In the genomic region with DNA sequence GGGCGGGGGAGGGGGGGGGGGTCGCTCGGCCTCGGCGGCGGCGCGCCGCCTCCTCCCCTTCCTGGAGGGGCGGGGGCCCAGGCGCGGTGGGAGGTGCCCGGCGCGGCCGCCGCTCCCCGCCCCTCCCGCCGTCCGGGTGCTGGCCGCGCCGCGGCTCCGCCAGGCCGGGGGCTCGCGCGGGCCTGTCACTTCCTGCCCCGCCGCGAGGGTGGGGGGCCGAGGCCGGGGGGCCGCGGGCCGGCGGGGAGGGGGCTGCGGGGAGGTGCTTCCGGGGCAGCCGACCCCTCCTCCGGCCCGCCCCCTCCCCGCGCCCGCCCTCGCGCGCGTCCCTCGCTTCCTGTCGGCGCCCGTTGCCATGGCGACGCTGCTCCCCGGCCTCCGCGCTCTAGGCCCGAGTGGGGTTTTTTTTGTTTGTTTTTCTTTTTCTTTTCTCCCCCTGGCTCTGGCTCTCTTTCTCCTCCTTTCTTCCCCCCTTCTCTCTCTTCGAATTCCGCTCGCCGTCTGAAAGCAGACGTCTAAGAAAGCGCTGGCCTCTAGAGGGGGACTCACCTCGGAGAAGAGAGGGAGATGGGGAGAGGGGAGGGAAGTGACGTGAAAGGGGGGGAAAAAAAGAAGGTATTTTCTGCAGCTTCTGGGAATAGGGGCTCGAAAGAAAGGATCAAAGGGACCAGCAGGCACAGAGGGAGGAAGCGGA, we compare ENCODE assay signal across 8 mouse cellular contexts. TPM values are rescaled to one million over a fixed set of nuclear protein-coding genes. Genes with fewer than 3 reads are reported as not detected.
A peak's percentile ranks its signal among the peaks of the same experiment; 100 is the strongest.
DNase-seq lines count a peak whose midpoint lies in the region; ATAC-seq and TF ChIP-seq lines count a peak whose summit lies in the region.

No protein-coding gene starts in this region.

- peak overlapping the region; percentile 62 for H3K4me2 ChIP-seq in forebrain, embryonic 15.5 days (replicated peaks)

- no peaks in the 10 kb centered on the region for H3K27me3 ChIP-seq in forebrain, embryonic 15.5 days

- H3K27ac ChIP-seq in ES-E14 (ENCODE audit: insufficient read depth, low read depth, low read length, poor library complexity, severe bottlenecking): peak overlapping the region; percentile 100
- peak overlapping the region; percentile 99 for H3K27ac ChIP-seq in forebrain, embryonic 15.5 days (replicated peaks)

- intact Hi-C loops in heart, postnatal 25 days (cut with DNase I): loop anchor here (1.0 to 10.0 kb wide), 2 partner anchors 30 to 475 kb away; partner anchors contain the start of gene Foxj2

- H3K4me1 ChIP-seq in ES-E14 (ENCODE audit: control insufficient read depth in 2 of 2, insufficient read depth in 2 of 2, low read length in 2 of 2, poor library complexity in 1 of 2): peaks cover 8 to 11% of the 10 kb centered on the region in 2 experiments; a peak in 3 of 4 replicates
- H3K4me1 ChIP-seq in forebrain, embryonic 15.5 days: peaks cover 25% of the 10 kb centered on the region
- peaks cover 3% of the 10 kb centered on the region; the same call in 1 of the 2 replicates for H3K4me1 ChIP-seq in lung, adult 2 months (ENCODE audit: control insufficient read depth, insufficient read depth, low read length)

- peak overlapping the region; percentile 97 for H3K9ac ChIP-seq in ES-E14 (ENCODE audit: insufficient read depth, low read depth, low read length, poor library complexity, severe bottlenecking)
- peak overlapping the region; percentile 71 for H3K9ac ChIP-seq in forebrain, embryonic 15.5 days (replicated peaks)

- DNase-seq in ES-E14 (ENCODE audit: low read depth, low spot score): peak; percentile 73
- peak; percentile 68 for DNase-seq in heart, postnatal 25 days (ENCODE audit: low spot score)
- DNase-seq in layer of hippocampus, adult 18-20 months (ENCODE audit: low spot score in 2 of 2): peak; percentile 74 to 87
- peak; percentile 83 for DNase-seq in lung, adult 2 months
- DNase-seq in testis, postnatal 14 days (ENCODE audit: low spot score): peak; percentile 88

- TF ChIP-seq CTCF in lung, adult 2 months (IDR thresholded peaks at IDR 0.05; ENCODE audit: insufficient read depth, low read length): no peak

- WGBS in forebrain, embryonic 15.5 days: under 1% methylated on average over 50 of the region's 71 CpGs
- under 1% methylated on average over 38 of the region's 71 CpGs for WGBS in lung, adult 2 months

- no peaks in the 10 kb centered on the region for H3K9me3 ChIP-seq in ES-E14 (ENCODE audit: control insufficient read depth, insufficient read depth, low read depth, low read length)
- no peaks in the 10 kb centered on the region for H3K9me3 ChIP-seq in forebrain, embryonic 15.5 days

- TF ChIP-seq POLR2A in lung, adult 2 months (IDR thresholded peaks at IDR 0.05; ENCODE audit: borderline replicate concordance, extremely low read depth, low read depth, low read length): no peak

- H3K4me3 ChIP-seq in ES-E14 (ENCODE audit: insufficient read depth in 1 of 2, low read depth in 1 of 2, low read length in 2 of 2, poor library complexity in 1 of 2, severe bottlenecking in 1 of 2): peak overlapping the region; percentile 77 to 96
- H3K4me3 ChIP-seq in forebrain, embryonic 15.5 days: peak overlapping the region; percentile 72
- peak overlapping the region; percentile 88 for H3K4me3 ChIP-seq in lung, adult 2 months (replicated peaks; ENCODE audit: extremely low read depth, low read depth, low read length)

- in situ Hi-C loops in ES-E14 (cut with MboI; ENCODE audit: low sequenced_read_pairs in 2 of 2, unreplicated experiment in 2 of 2): loop anchor here in 1 of 2 experiments (25.0 kb wide), 1 partner anchor 398 kb away; no protein-coding TSS in a partner anchor

- ATAC-seq in cerebellum, adult (ENCODE audit: insufficient number of reproducible peaks, low FRiP score, low TSS enrichment): peak; percentile 64
- peak; percentile 88 for ATAC-seq in forebrain, embryonic 15.5 days (replicated peaks)
- ATAC-seq in neutrophil, adult 5-6 weeks (ENCODE audit: extremely low read depth, insufficient number of reproducible peaks, low FRiP score, poor library complexity, severe bottlenecking): peak; percentile 61

- peaks cover 10% of the 10 kb centered on the region for H3K36me3 ChIP-seq in ES-E14 (ENCODE audit: control insufficient read depth, insufficient read depth, low read length, poor library complexity, severe bottlenecking)
- H3K36me3 ChIP-seq in forebrain, embryonic 15.5 days: peaks cover 12% of the 10 kb centered on the region

TF ChIP-seq in ES-E14, 5 proteins besides CTCF, POLR2A, EP300 and RAD21:
- TF ChIP-seq MAFK (IDR thresholded peaks at IDR 0.05; ENCODE audit: insufficient read depth, low read depth, low read length) (no peak), CHD2 (IDR thresholded peaks at IDR 0.05; ENCODE audit: low read depth, low read length) (no peak)

RNA-seq across cellular contexts. Expression of gene Phc1, which starts 0.6 kb away (rescaled TPM):
- 169 and 238 TPM in 2 replicates for total RNA-seq in ES-E14 (2012; rRNA removed)
- polyA plus RNA-seq in forebrain, embryonic 15.5 days (2015; fragmentation: Nextera tagmentation; extraction: Ambion mirVana): 34.2 and 36.1 TPM in 2 replicates
- total RNA-seq in heart, postnatal 25 days (2021): 10 to 100 TPM; 17.1 to 18.7 TPM
- total RNA-seq in layer of hippocampus, adult 18-20 months (2021): 10 to 100 TPM; 63.9 to 68.3 TPM
- 37.6 and 45.1 TPM in 2 replicates for polyA plus RNA-seq in lung, adult 2 months (2012; rRNA removed)
- total RNA-seq in neutrophil, adult 5-6 weeks (2017): 13.6 and 13.7 TPM in 2 replicates

RNA-seq across cellular contexts. Expression of gene M6pr, which starts 31.3 kb away (rescaled TPM):
- 297 and 332 TPM in 2 replicates for total RNA-seq in ES-E14 (2012; rRNA removed)
- polyA plus RNA-seq in forebrain, embryonic 15.5 days (2015; fragmentation: Nextera tagmentation; extraction: Ambion mirVana): 55.1 and 55.8 TPM in 2 replicates
- total RNA-seq in heart, postnatal 25 days (2021): 10 to 100 TPM; 36.4 to 41.4 TPM
- total RNA-seq in layer of hippocampus, adult 18-20 months (2021): 10 to 100 TPM; 83.6 to 84.1 TPM
- 49.8 and 79.0 TPM in 2 replicates for polyA plus RNA-seq in lung, adult 2 months (2012; rRNA removed)
- 140 and 155 TPM in 2 replicates for total RNA-seq in neutrophil, adult 5-6 weeks (2017)

RNA-seq across cellular contexts. Expression of gene Klrg1, which starts 57.1 kb away (rescaled TPM):
- not detected in 2 replicates for total RNA-seq in ES-E14 (2012; rRNA removed)
- 0.42 and 0.43 TPM in 2 replicates for polyA plus RNA-seq in forebrain, embryonic 15.5 days (2015; fragmentation: Nextera tagmentation; extraction: Ambion mirVana)
- not detected for total RNA-seq in heart, postnatal 25 days (2021)
- under 1 TPM; 0.23 to 0.89 TPM for total RNA-seq in layer of hippocampus, adult 18-20 months (2021)
- polyA plus RNA-seq in lung, adult 2 months (2012; rRNA removed): 0.65 and 0.66 TPM in 2 replicates
- total RNA-seq in neutrophil, adult 5-6 weeks (2017): 0.37 TPM in 1 of 2 replicates, not detected in the other

Comparison
In these comparisons a context has a peak if more than half of its experiments do, and no peak if none do; other contexts are left out.
1. Peak in every context shown above with its lines: DNase-seq, ATAC-seq, H3K4me3 ChIP-seq and H3K27ac ChIP-seq.